Mouse (Mus musculus): Measurements from ENCODE around the gene Apoc1. TPM values are rescaled to one million over a fixed set of nuclear protein-coding genes. Genes with fewer than 3 reads are reported as not detected.

Apoc1 gene
- total RNA-seq, 1 experiment from 2014 or later: 1,269 TPM

Other genes with a start within 250 kb of the Apoc1 start
- gene Mark4, start 233.8 kb downstream of the Apoc1 start, total RNA-seq (2021): 56.0 and 69.2 TPM in 2 replicates
- gene Exoc3l2, start 229.3 kb downstream of the Apoc1 start, total RNA-seq (2021): 31.9 and 38.0 TPM in 2 replicates
- gene Bloc1s3, start 184.3 kb downstream of the Apoc1 start, total RNA-seq (2021): 13.0 and 15.9 TPM in 2 replicates
- gene Trappc6a, start 184.3 kb downstream of the Apoc1 start, total RNA-seq (2021): 76.5 and 92.1 TPM in 2 replicates
- gene Nkpd1, start 174.8 kb downstream of the Apoc1 start, total RNA-seq (2021): not detected in 2 replicates
- gene Ppp1r37, start 129.6 kb downstream of the Apoc1 start, total RNA-seq (2021): 74.4 and 81.6 TPM in 2 replicates
- 0.62 and 0.73 TPM in 2 replicates for gene Zfp296, start 115.4 kb downstream of the Apoc1 start, total RNA-seq (2021)
- 75.6 and 93.0 TPM in 2 replicates for gene Gemin7, start 115.1 kb downstream of the Apoc1 start, total RNA-seq (2021)
- 57.4 and 67.6 TPM in 2 replicates for gene Clasrp, start 88.2 kb downstream of the Apoc1 start, total RNA-seq (2021)
- 25.6 and 32.3 TPM in 2 replicates for gene Relb, start 63.2 kb downstream of the Apoc1 start, total RNA-seq (2021)
- gene Clptm1, start 27.6 kb downstream of the Apoc1 start, total RNA-seq (2021): 148 and 159 TPM in 2 replicates
- gene Apoc2, start 14.7 kb downstream of the Apoc1 start, total RNA-seq (2021): 3.1 TPM in 1 of 2 replicates, not detected in the other
- 1.0 and 3.9 TPM in 2 replicates for gene Gm44805, start 11.2 kb downstream of the Apoc1 start, total RNA-seq (2021)
- gene Apoc4, start 11.2 kb downstream of the Apoc1 start, total RNA-seq (2021): 86.9 and 90.9 TPM in 2 replicates
- 714 and 971 TPM in 2 replicates for gene Apoe, start 6.5 kb upstream of the Apoc1 start, total RNA-seq (2021)
- 96.1 and 115 TPM in 2 replicates for gene Tomm40, start 22.8 kb upstream of the Apoc1 start, total RNA-seq (2021)
- gene Nectin2, start 57.8 kb upstream of the Apoc1 start, total RNA-seq (2021): 62.3 and 66.9 TPM in 2 replicates
- 37.2 TPM in 2 replicates for gene Bcam, start 78.4 kb upstream of the Apoc1 start, total RNA-seq (2021)
- gene Cblc, start 104.1 kb upstream of the Apoc1 start, total RNA-seq (2021): 0.55 TPM in 1 of 2 replicates, not detected in the other
- gene Bcl3, start 130.1 kb upstream of the Apoc1 start, total RNA-seq (2021): 26.5 and 34.5 TPM in 2 replicates
- gene Gm19345, start 159.3 kb upstream of the Apoc1 start, total RNA-seq (2021): 0.55 and 1.6 TPM in 2 replicates
- gene Ceacam16, start 168.6 kb upstream of the Apoc1 start, total RNA-seq (2021): not detected in 2 replicates
- gene Ceacam19, start 195.3 kb upstream of the Apoc1 start, total RNA-seq (2021): not detected in 2 replicates
- gene Pvr, start 228.5 kb upstream of the Apoc1 start, total RNA-seq (2021): 31.6 and 34.1 TPM in 2 replicates